Mouse (Mus musculus) intestine, embryonic 16.5 days (tissue): ENCODE results near the gene Sptlc2. TPM values are rescaled to one million over a fixed set of nuclear protein-coding genes. Genes with fewer than 3 reads are reported as not detected.

ENCODE experiments used
- ATAC-seq: fragments of 200-750 bp; cut with Nextera tagmentation; 2 replicates; pipeline ENCODE4 v1.8.0; 2017; ENCODE audit warnings: moderate TSS enrichment, moderate library complexity
- H3K27ac ChIP-seq: fragments of 300-500 bp; sonication (generic); 2 replicates; pipeline ENCODE4 v1.5.1; 2014; ENCODE audit warnings: mild to moderate bottlenecking, low read length
- H3K27me3 ChIP-seq: fragments of 300-500 bp; sonication (generic); replicated peaks from 2 replicates; pipeline ENCODE4 v1.6.1; 2014; ENCODE audit warnings: low read length, control low read depth, mixed read lengths; ENCODE audit not compliant: control insufficient read depth, insufficient read depth
- H3K36me3 ChIP-seq: fragments of 300-500 bp; sonication (generic); 2 replicates; pipeline ENCODE4 v1.6.1; 2014; ENCODE audit warnings: low read length, control low read depth; ENCODE audit not compliant: control insufficient read depth, insufficient read depth
- H3K4me1 ChIP-seq: fragments of 300-500 bp; sonication (generic); 2 replicates; pipeline ENCODE4 v1.6.1; 2014; ENCODE audit warnings: low read length, control low read depth, mixed read lengths; ENCODE audit not compliant: control insufficient read depth, insufficient read depth
- H3K4me2 ChIP-seq: fragments of 300-500 bp; sonication (generic); 2 replicates; pipeline ENCODE4 v1.6.1; 2014; ENCODE audit warnings: low read depth, low read length, control low read depth
- H3K4me3 ChIP-seq: fragments of 300-500 bp; sonication (generic); 2 replicates; pipeline ENCODE4 v1.5.1; 2014; ENCODE audit warnings: mild to moderate bottlenecking, low read length
- H3K9ac ChIP-seq: fragments of 300-500 bp; sonication (generic); 2 replicates; pipeline ENCODE4 v1.6.1; 2014; ENCODE audit warnings: low read depth, low read length
- H3K9me3 ChIP-seq: fragments of 300-500 bp; sonication (generic); 2 replicates; pipeline ENCODE4 v1.6.1; 2016; ENCODE audit warnings: low read length, control low read depth; ENCODE audit not compliant: control insufficient read depth
- WGBS: fragments of 180-500 bp; shearing (Covaris S2); extraction: QIAGEN DNeasy Blood & Tissue Kit; methylation state at CpG from one replicate; pipeline ENCODE4 v1.1.7; 2014; 5-methylcytosine and 5-hydroxymethylcytosine counted together
- polyA plus RNA-seq: library from polyadenylated mRNA; unstranded; fragments of >200 nt; fragmentation: Nextera tagmentation; extraction: Ambion mirVana; gene quantifications from 2 replicates; pipeline ENCODE4 v1.2.1, GENCODE M21; 2015

Gene Sptlc2
- polyA plus RNA-seq, 1 experiment from 2014 or later, result 126 TPM

DNA sequence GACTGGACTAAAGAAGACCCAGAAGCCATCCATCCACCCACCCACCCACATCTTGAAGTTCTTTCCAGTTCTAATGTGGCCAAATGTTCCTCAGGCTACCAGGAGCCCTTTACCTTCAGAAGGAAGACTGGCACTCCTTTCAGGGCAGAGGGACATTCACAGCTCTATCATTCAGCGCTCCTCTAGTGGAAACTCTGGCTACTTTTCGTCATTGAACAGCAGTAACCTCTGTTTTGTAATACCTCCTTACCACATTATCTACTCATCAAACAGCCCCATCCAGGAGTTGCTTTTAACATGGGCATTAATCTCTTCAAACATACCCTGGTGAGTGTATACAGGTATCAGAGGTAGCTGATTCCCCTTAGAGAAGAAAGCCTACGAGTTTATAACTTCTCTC is 3.1 kb downstream of the Sptlc2 start:
- H3K4me2 ChIP-seq, result no peak overlapping the region
- WGBS, result 79% methylated on average over 3 of the region's 3 CpGs
- no peak overlapping the region for H3K9ac ChIP-seq
- H3K4me3 ChIP-seq, result no peak overlapping the region
- peaks cover 26% of the 10 kb centered on the region for H3K4me1 ChIP-seq
- H3K9me3 ChIP-seq, result no peaks in the 10 kb centered on the region
- H3K36me3 ChIP-seq, result no peaks in the 10 kb centered on the region
- ATAC-seq, result no peak
- no peaks in the 10 kb centered on the region for H3K27me3 ChIP-seq
- H3K27ac ChIP-seq, result no peak overlapping the region

- ATAC-seq, result peak; percentile 31
- Histone ChIP-seq H3K9ac (no peak overlapping the region), H3K4me1 (peaks cover 20% of the 10 kb centered on the region), H3K4me2 (no peak overlapping the region), H3K27me3 (no peaks in the 10 kb centered on the region), H3K4me3 (no peak overlapping the region), H3K27ac (peak overlapping the region; percentile 59; the same call in 1 of the 2 replicates), H3K9me3 (no peaks in the 10 kb centered on the region), H3K36me3 (no peaks in the 10 kb centered on the region)
- 33% methylated on average over 2 of the region's 2 CpGs for WGBS
These were observed 6.8 kb downstream of the Sptlc2 start for GRCm38 (mm10) chr12:87381380-87381682.

GRCm38 (mm10) chr12:87380586-87381379 is 7.4 kb downstream of the Sptlc2 start:
- peak overlapping the region; percentile 22; the same call in 1 of the 2 replicates for H3K4me2 ChIP-seq
- peak; percentile 74 for ATAC-seq
- H3K4me3 ChIP-seq, result no peak overlapping the region
- WGBS, result 67% methylated on average over 10 of the region's 10 CpGs
- H3K27ac ChIP-seq, result peak overlapping the region; percentile 59
- peaks cover 18% of the 10 kb centered on the region for H3K4me1 ChIP-seq
- H3K9me3 ChIP-seq, result no peaks in the 10 kb centered on the region
- H3K36me3 ChIP-seq, result no peaks in the 10 kb centered on the region
- no peak overlapping the region for H3K9ac ChIP-seq
- H3K27me3 ChIP-seq, result no peaks in the 10 kb centered on the region

DNA sequence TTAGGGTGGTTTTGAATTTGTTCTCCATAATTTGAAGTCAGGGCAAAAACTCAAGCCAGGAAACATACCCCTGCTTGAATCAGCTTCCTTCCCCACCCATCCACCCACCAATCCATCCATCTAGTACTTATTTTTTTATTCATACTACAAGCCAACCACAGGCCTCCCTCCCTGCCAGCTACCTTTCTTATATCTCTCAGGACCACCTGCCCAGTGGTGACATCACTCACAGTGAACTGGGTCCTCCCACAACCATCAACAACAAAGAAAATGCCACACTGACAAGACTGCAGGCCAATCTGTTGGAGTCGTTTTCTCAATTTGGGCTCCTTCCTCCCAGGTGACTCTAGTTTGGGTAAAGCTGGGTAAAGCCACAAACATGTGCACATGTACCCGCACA is 8.7 kb downstream of the Sptlc2 start:
- peaks cover 18% of the 10 kb centered on the region for H3K4me1 ChIP-seq
- no peaks in the 10 kb centered on the region for H3K27me3 ChIP-seq
- no peak overlapping the region for H3K4me2 ChIP-seq
- no peak overlapping the region for H3K9ac ChIP-seq
- no peak overlapping the region for H3K4me3 ChIP-seq
- no peaks in the 10 kb centered on the region for H3K9me3 ChIP-seq
- H3K36me3 ChIP-seq, result no peaks in the 10 kb centered on the region
- no peak overlapping the region for H3K27ac ChIP-seq
- 83% methylated on average over 2 of the region's 2 CpGs for WGBS
- ATAC-seq, result no peak

DNA sequence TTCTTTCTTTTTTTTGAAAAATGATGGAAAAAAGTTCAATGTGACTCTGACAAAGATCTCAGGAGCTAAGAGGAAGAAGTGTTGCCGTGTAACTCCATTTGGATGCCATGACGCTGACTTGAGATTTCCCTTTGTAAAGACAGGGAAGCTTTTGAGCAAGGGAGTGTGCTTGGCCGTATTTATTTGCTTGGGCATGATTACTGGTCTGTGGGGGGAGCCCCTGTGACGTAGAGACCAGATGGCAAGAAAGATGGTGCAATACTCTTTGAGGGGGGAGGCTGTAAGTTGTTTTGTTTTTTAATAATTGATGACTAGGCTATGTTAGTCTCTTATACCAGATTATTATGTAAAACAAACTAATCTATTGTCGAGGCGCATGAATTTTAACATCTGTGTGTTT is 14.0 kb downstream of the Sptlc2 start:
- WGBS, result 86% methylated on average over 6 of the region's 6 CpGs

GRCm38 (mm10) chr12:87369319-87369718 is 18.8 kb downstream of the Sptlc2 start:
- WGBS, result 44% methylated on average over 2 of the region's 2 CpGs
- H3K27ac ChIP-seq, result peak overlapping the region; percentile 46; the same call in 1 of the 2 replicates
- peaks cover 13% of the 10 kb centered on the region; the same call in 1 of the 2 replicates for H3K4me1 ChIP-seq
- no peaks in the 10 kb centered on the region for H3K9me3 ChIP-seq
- no peaks in the 10 kb centered on the region for H3K27me3 ChIP-seq
- ATAC-seq, result peak; percentile 88
- no peak overlapping the region for H3K4me3 ChIP-seq
- 0 out of 2 replicates have a peak, but pooled peaks cover 3% of the 10 kb centered on the region for H3K36me3 ChIP-seq
- no peak overlapping the region for H3K4me2 ChIP-seq
- H3K9ac ChIP-seq, result no peak overlapping the region

More for the DNA sequence above, 14.0 kb downstream of the Sptlc2 start:
- H3K27ac ChIP-seq, result no peak overlapping the region
- ATAC-seq, result no peak
- H3K4me3 ChIP-seq, result no peak overlapping the region
- no peak overlapping the region for H3K9ac ChIP-seq
- no peaks in the 10 kb centered on the region for H3K36me3 ChIP-seq
- peaks cover 10% of the 10 kb centered on the region; the same call in 1 of the 2 replicates for H3K4me1 ChIP-seq
- no peaks in the 10 kb centered on the region for H3K9me3 ChIP-seq
- no peaks in the 10 kb centered on the region for H3K27me3 ChIP-seq
- H3K4me2 ChIP-seq, result no peak overlapping the region

DNA sequence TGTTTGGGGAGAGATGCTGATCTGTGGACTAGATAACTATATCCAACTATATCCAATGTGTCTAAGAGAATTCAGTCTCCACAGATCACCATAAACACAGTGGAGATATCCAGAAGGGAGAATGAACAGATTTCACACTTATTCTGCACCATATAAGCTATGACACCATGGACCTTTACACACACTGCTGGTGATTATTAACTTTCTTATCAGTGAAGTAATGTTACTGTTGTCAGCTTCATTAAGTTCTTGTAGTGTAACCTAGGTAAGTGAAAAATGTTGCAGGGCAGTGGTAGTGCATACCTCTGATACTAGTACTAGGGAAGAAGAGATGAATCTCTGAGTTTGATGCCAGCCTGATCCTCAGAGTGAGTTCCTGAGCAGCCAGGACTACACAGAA is 20.1 kb downstream of the Sptlc2 start:
- peak; percentile 70 for ATAC-seq
- H3K27ac ChIP-seq, result 0 out of 2 replicates have a peak overlapping the region, but pooled peaks have one; percentile 2
- no peaks in the 10 kb centered on the region for H3K27me3 ChIP-seq
- H3K9me3 ChIP-seq, result no peaks in the 10 kb centered on the region
- 0 out of 2 replicates have a peak, but pooled peaks cover 3% of the 10 kb centered on the region for H3K36me3 ChIP-seq
- H3K4me1 ChIP-seq, result peaks cover 13% of the 10 kb centered on the region; the same call in 1 of the 2 replicates
- no peak overlapping the region for H3K9ac ChIP-seq
- H3K4me2 ChIP-seq, result no peak overlapping the region
- no peak overlapping the region for H3K4me3 ChIP-seq

GRCm38 (mm10) chr12:87365676-87366075 is 22.5 kb downstream of the Sptlc2 start:
- WGBS, result 87% methylated on average over 9 of the region's 9 CpGs
- H3K9ac ChIP-seq, result no peak overlapping the region

DNA sequence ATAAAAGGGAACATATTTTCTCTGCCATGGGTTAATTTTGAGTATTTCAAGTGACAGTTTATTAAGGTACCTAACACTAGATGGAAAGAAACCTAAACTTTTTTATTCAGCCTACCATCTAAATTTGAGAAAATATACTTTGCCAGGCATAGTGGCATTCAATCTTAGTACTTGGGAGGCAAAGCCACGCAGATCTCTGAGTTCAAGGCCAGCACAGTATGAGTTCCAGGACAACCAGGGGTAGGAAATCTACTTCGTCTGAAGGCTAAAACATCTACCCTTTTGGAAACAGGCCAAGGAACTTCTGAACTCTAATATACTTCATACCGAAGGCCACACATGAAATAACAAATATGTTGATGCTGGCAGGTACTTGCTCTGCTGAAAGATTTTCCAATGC is 26.0 kb downstream of the Sptlc2 start:
- Histone ChIP-seq H3K27ac (no peak overlapping the region), H3K4me2 (no peak overlapping the region), H3K36me3 (0 out of 2 replicates have a peak, but pooled peaks cover 3% of the 10 kb centered on the region), H3K4me1 (no peaks in the 10 kb centered on the region), H3K4me3 (no peak overlapping the region), H3K9ac (no peak overlapping the region), H3K9me3 (no peaks in the 10 kb centered on the region), H3K27me3 (no peaks in the 10 kb centered on the region)
- 70% methylated on average over 3 of the region's 3 CpGs for WGBS
- ATAC-seq, result no peak

More at GRCm38 (mm10) chr12:87365676-87366075, 22.5 kb downstream of the Sptlc2 start:
- no peaks in the 10 kb centered on the region for H3K9me3 ChIP-seq
- H3K36me3 ChIP-seq, result 0 out of 2 replicates have a peak, but pooled peaks cover 3% of the 10 kb centered on the region
- H3K27ac ChIP-seq, result no peak overlapping the region
- H3K4me1 ChIP-seq, result peaks cover 8% of the 10 kb centered on the region; the same call in 1 of the 2 replicates
- no peak overlapping the region for H3K4me2 ChIP-seq
- H3K27me3 ChIP-seq, result no peaks in the 10 kb centered on the region
- no peak for ATAC-seq
- no peak overlapping the region for H3K4me3 ChIP-seq
